Mouse (Mus musculus): ENCODE results near the gene Acoxl. TPM values are rescaled to one million over a fixed set of nuclear protein-coding genes. Genes with fewer than 3 reads are reported as not detected.

Acoxl gene
- polyA plus RNA-seq, 1 experiment from 2014 or later, result not detected

DNA sequence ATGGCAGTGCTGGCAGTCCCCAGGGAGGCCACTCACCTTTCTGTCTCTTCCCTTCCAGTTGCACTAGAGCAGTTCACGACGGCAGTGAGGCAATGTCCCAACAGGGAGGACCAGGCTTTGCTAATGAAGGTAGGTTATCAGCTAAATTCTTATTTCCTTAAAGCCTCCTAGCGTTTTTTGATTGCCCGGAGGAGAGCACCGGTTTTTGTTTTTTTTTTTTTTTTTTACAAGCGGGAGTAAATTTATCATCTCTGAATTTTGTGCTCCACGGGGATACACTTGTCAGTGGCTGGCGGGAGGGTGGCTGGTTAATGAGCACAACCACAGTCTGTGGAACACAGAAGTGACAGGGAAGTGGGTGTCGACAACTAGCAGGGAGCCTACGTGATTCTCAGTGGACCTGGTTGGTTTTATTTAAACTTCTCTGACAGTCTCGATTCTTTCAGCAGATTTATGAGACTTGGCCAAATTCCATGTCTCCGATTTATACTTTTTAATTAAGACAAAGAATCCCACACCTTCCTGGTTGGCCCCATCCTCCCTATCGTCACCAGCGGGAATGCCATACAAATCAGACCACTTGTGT lies 247.7 kb downstream of the Acoxl start:
- 62% methylated on average over 14 of the region's 14 CpGs for WGBS
- Histone ChIP-seq H3K27me3 (replicated peaks; ENCODE audit: control insufficient read depth, insufficient read depth, low read length) (no peaks in the 10 kb centered on the region), H3K27ac (ENCODE audit: low read length) (no peak overlapping the region), H3K4me1 (replicated peaks; ENCODE audit: control insufficient read depth, insufficient read depth, low read length) (no peaks in the 10 kb centered on the region), H3K9me3 (ENCODE audit: control insufficient read depth, low read length) (no peaks in the 10 kb centered on the region), H3K4me2 (ENCODE audit: low read length) (no peak overlapping the region), H3K36me3 (ENCODE audit: control insufficient read depth, insufficient read depth) (no peaks in the 10 kb centered on the region), H3K9ac (replicated peaks; ENCODE audit: low read depth, low read length) (no peak overlapping the region), H3K4me3 (replicated peaks; ENCODE audit: low read length) (no peak overlapping the region)
- ATAC-seq, result no peak

GRCm38 (mm10) chr2:128086996-128087526 lies 248.4 kb downstream of the Acoxl start:
- H3K27me3 ChIP-seq (replicated peaks; ENCODE audit: control insufficient read depth, insufficient read depth, low read length), result no peaks in the 10 kb centered on the region
- no peaks in the 10 kb centered on the region for H3K4me1 ChIP-seq (replicated peaks; ENCODE audit: control insufficient read depth, insufficient read depth, low read length)
- no peak overlapping the region for H3K27ac ChIP-seq (ENCODE audit: low read length)
- H3K36me3 ChIP-seq (ENCODE audit: control insufficient read depth, insufficient read depth), result no peaks in the 10 kb centered on the region
- no peak overlapping the region for H3K4me2 ChIP-seq (ENCODE audit: low read length)
- ATAC-seq, result no peak
- no peak overlapping the region for H3K9ac ChIP-seq (replicated peaks; ENCODE audit: low read depth, low read length)
- no peak overlapping the region for H3K4me3 ChIP-seq (replicated peaks; ENCODE audit: low read length)
- no peaks in the 10 kb centered on the region for H3K9me3 ChIP-seq (ENCODE audit: control insufficient read depth, low read length)
- 83% methylated on average over 7 of the region's 7 CpGs for WGBS

DNA sequence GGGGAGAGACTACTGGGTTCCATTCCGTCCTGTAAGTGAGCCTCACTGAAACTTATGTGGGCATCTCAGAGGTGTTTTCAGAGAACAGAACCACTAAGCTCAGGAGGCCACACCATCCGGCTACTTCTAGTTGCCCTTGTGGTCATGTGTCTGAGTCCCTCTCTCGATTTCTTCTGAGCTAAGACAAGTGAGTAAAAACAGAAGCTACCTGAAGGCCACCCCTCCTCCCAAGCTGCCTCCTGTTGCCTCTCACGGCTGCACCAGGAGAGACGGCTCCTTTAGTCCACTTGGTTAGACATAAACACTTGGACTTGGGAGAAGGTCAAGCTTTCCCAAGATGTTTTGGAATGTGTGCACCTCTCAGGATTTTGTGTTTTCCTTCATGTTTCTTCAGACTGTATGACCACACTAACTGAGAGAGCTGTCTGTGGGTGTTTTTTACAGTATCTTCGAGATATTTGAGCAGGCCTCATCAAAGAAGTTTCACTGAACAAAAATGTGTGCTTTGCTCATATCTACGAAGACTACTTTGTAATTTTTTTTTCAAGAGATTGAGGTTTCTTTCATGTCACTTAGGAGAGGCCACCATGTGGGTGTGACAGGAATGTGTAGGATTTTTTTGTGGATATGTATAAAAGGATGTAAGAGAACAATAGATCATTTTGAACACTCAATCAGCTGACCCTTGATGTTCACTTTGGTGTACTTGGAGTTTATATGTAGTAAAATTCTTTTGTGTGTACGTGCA lies 249.3 kb downstream of the Acoxl start:
- Histone ChIP-seq H3K4me3 (replicated peaks; ENCODE audit: low read length) (no peak overlapping the region), H3K9ac (replicated peaks; ENCODE audit: low read depth, low read length) (no peak overlapping the region), H3K27me3 (replicated peaks; ENCODE audit: control insufficient read depth, insufficient read depth, low read length) (no peaks in the 10 kb centered on the region), H3K36me3 (ENCODE audit: control insufficient read depth, insufficient read depth) (no peaks in the 10 kb centered on the region), H3K9me3 (ENCODE audit: control insufficient read depth, low read length) (no peaks in the 10 kb centered on the region), H3K27ac (ENCODE audit: low read length) (no peak overlapping the region), H3K4me2 (ENCODE audit: low read length) (no peak overlapping the region), H3K4me1 (replicated peaks; ENCODE audit: control insufficient read depth, insufficient read depth, low read length) (no peaks in the 10 kb centered on the region)
- 86% methylated on average over 8 of the region's 8 CpGs for WGBS
- no peak for ATAC-seq

DNA sequence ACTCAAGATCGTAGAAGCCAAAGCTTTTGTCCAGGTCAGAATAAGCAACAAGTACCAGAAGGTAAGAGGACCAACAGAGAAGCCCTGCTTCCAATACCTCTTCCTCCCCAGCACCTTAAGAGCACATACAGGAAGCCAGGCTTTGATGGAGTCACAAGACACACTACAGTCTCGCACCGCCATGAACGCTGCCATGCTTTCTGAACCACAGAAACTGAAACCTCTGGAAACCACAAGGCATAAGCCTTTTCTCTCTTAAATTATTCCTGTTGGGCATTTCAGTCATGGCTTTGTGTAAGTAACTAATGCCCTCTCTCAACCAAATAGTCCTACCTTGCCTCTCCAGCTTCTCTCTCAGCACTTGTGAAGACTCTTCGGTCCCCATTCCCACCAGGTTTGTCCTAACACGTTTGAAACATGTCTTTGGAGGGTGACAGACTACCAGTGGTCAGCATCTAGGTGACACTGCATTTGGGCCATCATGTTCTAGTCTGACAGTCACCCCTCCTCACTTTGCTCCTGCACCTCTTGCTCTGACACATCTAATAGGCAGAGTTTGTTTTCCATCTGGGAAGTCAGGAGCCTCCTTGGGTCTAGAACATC lies 251.7 kb downstream of the Acoxl start:
- Histone ChIP-seq H3K27ac (ENCODE audit: low read length) (no peak overlapping the region), H3K9me3 (ENCODE audit: control insufficient read depth, low read length) (no peaks in the 10 kb centered on the region), H3K4me2 (ENCODE audit: low read length) (no peak overlapping the region), H3K4me3 (replicated peaks; ENCODE audit: low read length) (no peak overlapping the region), H3K27me3 (replicated peaks; ENCODE audit: control insufficient read depth, insufficient read depth, low read length) (no peaks in the 10 kb centered on the region), H3K36me3 (ENCODE audit: control insufficient read depth, insufficient read depth) (no peaks in the 10 kb centered on the region), H3K9ac (replicated peaks; ENCODE audit: low read depth, low read length) (no peak overlapping the region), H3K4me1 (replicated peaks; ENCODE audit: control insufficient read depth, insufficient read depth, low read length) (no peaks in the 10 kb centered on the region)
- 89% methylated on average over 6 of the region's 6 CpGs for WGBS
- ATAC-seq, result no peak

DNA sequence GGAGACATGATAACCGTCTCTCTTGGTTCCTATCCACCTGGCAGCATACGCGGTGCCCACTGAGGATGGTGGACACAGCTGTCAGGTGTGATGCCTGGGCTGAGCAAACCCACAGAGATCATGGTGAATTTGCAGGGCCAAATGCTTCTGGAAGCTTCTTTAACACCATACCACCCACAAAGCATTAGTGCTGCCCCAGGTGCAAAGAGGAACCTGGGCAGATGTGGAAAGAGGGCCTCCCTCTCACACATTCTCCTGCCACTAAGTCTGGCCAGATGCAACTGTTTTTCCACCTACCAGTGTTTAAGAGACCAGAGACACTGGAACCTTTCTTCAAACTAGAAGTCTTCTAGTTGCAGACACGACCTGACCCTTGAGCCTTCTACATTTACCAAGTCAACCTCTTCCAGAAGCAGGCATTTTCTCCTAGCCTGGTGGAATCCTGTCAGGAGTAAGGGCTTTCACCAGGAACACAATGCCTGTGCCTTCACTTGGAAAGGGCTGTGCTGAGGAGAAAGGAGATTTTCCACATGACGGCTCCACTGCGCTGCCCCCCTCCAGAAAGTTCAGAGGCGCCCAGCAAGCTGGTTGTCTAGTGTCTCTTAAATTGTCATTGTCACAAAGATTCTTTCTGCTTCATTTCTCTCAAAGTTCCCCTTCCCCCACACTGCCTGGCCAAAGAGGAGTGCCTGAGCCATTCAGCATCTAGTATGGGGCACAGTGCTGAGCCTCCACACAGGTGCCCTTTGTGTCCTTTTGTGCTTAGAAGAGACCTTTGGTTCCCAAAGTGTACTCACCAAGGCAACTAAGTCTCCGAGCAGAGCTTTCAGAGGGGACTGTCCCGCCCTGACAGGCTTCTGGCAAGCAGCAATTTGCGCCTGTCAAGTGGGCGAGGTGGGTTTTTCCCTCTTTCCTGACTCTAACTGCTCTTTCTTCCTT lies 253.0 kb downstream of the Acoxl start:
- Histone ChIP-seq H3K36me3 (ENCODE audit: control insufficient read depth, insufficient read depth) (no peaks in the 10 kb centered on the region), H3K4me2 (ENCODE audit: low read length) (no peak overlapping the region), H3K9ac (replicated peaks; ENCODE audit: low read depth, low read length) (no peak overlapping the region), H3K27ac (ENCODE audit: low read length) (no peak overlapping the region), H3K4me3 (replicated peaks; ENCODE audit: low read length) (no peak overlapping the region), H3K9me3 (ENCODE audit: control insufficient read depth, low read length) (no peaks in the 10 kb centered on the region), H3K4me1 (replicated peaks; ENCODE audit: control insufficient read depth, insufficient read depth, low read length) (no peaks in the 10 kb centered on the region), H3K27me3 (replicated peaks; ENCODE audit: control insufficient read depth, insufficient read depth, low read length) (no peaks in the 10 kb centered on the region)
- whole genome bisulfite sequencing, result 35% methylated on average over 11 of the region's 11 CpGs
- no peak for ATAC-seq

DNA sequence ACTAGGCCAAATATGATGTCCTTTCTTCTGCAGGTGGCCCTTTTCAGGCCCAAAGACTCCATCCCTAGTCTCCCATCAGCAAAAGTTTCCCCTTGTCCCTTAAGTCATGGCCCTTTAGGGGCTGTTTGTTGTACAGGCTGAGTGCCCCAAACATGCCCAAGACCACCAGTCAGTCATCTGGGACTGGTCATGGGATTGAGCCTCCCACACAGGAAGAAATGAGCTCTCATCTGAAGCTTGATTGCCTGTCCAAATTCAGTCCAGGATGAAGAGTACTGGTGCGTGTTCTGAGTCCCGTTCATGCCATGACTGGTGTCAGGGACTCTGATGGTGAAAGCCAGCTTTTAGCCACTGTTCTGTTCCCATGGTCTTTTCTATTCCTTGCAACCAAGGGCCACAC lies 253.8 kb downstream of the Acoxl start:
- Histone ChIP-seq H3K27me3 (replicated peaks; ENCODE audit: control insufficient read depth, insufficient read depth, low read length) (no peaks in the 10 kb centered on the region), H3K4me1 (replicated peaks; ENCODE audit: control insufficient read depth, insufficient read depth, low read length) (no peaks in the 10 kb centered on the region), H3K9me3 (ENCODE audit: control insufficient read depth, low read length) (no peaks in the 10 kb centered on the region), H3K36me3 (ENCODE audit: control insufficient read depth, insufficient read depth) (no peaks in the 10 kb centered on the region), H3K27ac (ENCODE audit: low read length) (no peak overlapping the region), H3K4me2 (ENCODE audit: low read length) (no peak overlapping the region), H3K9ac (replicated peaks; ENCODE audit: low read depth, low read length) (no peak overlapping the region), H3K4me3 (replicated peaks; ENCODE audit: low read length) (no peak overlapping the region)
- 75% methylated on average over 2 of the region's 2 CpGs for WGBS
- no peak for ATAC-seq

- H3K9ac ChIP-seq (replicated peaks; ENCODE audit: low read depth, low read length), result no peak overlapping the region
- WGBS, result 87% methylated on average over 5 of the region's 5 CpGs
- H3K9me3 ChIP-seq (ENCODE audit: control insufficient read depth, low read length), result no peaks in the 10 kb centered on the region
- H3K4me2 ChIP-seq (ENCODE audit: low read length), result no peak overlapping the region
- ATAC-seq, result no peak
- no peak overlapping the region for H3K27ac ChIP-seq (ENCODE audit: low read length)
- H3K4me3 ChIP-seq (replicated peaks; ENCODE audit: low read length), result no peak overlapping the region
- H3K27me3 ChIP-seq (replicated peaks; ENCODE audit: control insufficient read depth, insufficient read depth, low read length), result no peaks in the 10 kb centered on the region
- H3K4me1 ChIP-seq (replicated peaks; ENCODE audit: control insufficient read depth, insufficient read depth, low read length), result no peaks in the 10 kb centered on the region
- no peaks in the 10 kb centered on the region for H3K36me3 ChIP-seq (ENCODE audit: control insufficient read depth, insufficient read depth)
Observed at GRCm38 (mm10) chr2:128094196-128094595, 255.5 kb downstream of the Acoxl start.

- no peak overlapping the region for H3K4me3 ChIP-seq (replicated peaks; ENCODE audit: low read length)
- H3K27me3 ChIP-seq (replicated peaks; ENCODE audit: control insufficient read depth, insufficient read depth, low read length), result no peaks in the 10 kb centered on the region
- H3K9ac ChIP-seq (replicated peaks; ENCODE audit: low read depth, low read length), result no peak overlapping the region
- ATAC-seq, result no peak
- WGBS, result 87% methylated on average over 2 of the region's 2 CpGs
- no peak overlapping the region for H3K27ac ChIP-seq (ENCODE audit: low read length)
- H3K4me1 ChIP-seq (replicated peaks; ENCODE audit: control insufficient read depth, insufficient read depth, low read length), result no peaks in the 10 kb centered on the region
- no peaks in the 10 kb centered on the region for H3K36me3 ChIP-seq (ENCODE audit: control insufficient read depth, insufficient read depth)
- no peaks in the 10 kb centered on the region for H3K9me3 ChIP-seq (ENCODE audit: control insufficient read depth, low read length)
- H3K4me2 ChIP-seq (ENCODE audit: low read length), result no peak overlapping the region
Observed at GRCm38 (mm10) chr2:128094602-128095001, 255.9 kb downstream of the Acoxl start.

- Histone ChIP-seq H3K27ac (ENCODE audit: low read length) (no peak overlapping the region), H3K4me3 (replicated peaks; ENCODE audit: low read length) (no peak overlapping the region), H3K9me3 (ENCODE audit: control insufficient read depth, low read length) (no peaks in the 10 kb centered on the region), H3K9ac (replicated peaks; ENCODE audit: low read depth, low read length) (no peak overlapping the region), H3K4me2 (ENCODE audit: low read length) (no peak overlapping the region), H3K36me3 (ENCODE audit: control insufficient read depth, insufficient read depth) (no peaks in the 10 kb centered on the region), H3K4me1 (replicated peaks; ENCODE audit: control insufficient read depth, insufficient read depth, low read length) (no peaks in the 10 kb centered on the region), H3K27me3 (replicated peaks; ENCODE audit: control insufficient read depth, insufficient read depth, low read length) (no peaks in the 10 kb centered on the region)
- WGBS, result 21% methylated on average over 1 of the region's 1 CpGs
- ATAC-seq, result no peak
Observed at GRCm38 (mm10) chr2:128095270-128095669, 256.6 kb downstream of the Acoxl start.

Measured in forebrain, embryonic 16.5 days (tissue).